Mouse (Mus musculus) myocyte (in vitro differentiated cells): Measurements from ENCODE around the gene Gm13889.

Experiments
- MAX ChIP-seq: IDR thresholded peaks from one replicate; pipeline ENCODE4 v1.6.1; 2011; ENCODE audit warnings: low read depth, mild to moderate bottlenecking, control low read depth
- POLR2A ChIP-seq: IDR thresholded peaks from one replicate; pipeline ENCODE4 v1.6.1; 2011; ENCODE audit warnings: low read depth, mild to moderate bottlenecking, control low read depth, moderate library complexity; ENCODE audit not compliant: insufficient read length

DNA sequence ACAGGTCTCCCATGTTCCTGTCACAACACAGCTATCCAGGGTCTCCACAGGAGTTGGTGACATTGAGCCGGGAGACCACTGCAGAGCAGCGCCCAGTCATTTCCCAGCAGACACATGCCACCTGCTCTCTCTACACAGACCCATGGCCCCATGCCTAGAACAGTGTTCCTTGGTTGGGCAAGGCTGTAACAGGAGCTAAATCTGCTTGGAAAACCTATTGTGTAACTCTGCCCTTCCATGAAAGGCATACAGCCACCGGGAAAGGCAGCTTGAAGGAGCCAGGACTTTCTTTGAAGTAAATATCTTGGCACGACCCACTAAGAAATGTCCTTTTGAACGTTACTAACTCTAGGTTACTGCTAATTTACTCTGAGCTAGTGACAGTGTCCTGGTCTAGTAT is 47.3 kb downstream of the Gm13889 start:
- TF ChIP-seq POLR2A: no peak
- no peak for TF ChIP-seq MAX
